Mouse (Mus musculus) midbrain, embryonic 13.5 days (tissue): ENCODE results near the gene Bsn. TPM values are rescaled to one million over a fixed set of nuclear protein-coding genes. Genes with fewer than 3 reads are reported as not detected.

ENCODE experiments used
- ATAC-seq: fragments of 200-750 bp; cut with Nextera tagmentation; 2 replicates; pipeline ENCODE4 v1.8.0; 2017; ENCODE audit warnings: mild to moderate bottlenecking, moderate TSS enrichment, moderate library complexity
- H3K27ac ChIP-seq: fragments of 300-500 bp; sonication (generic); 2 replicates; pipeline ENCODE4 v1.5.1; 2015; ENCODE audit warnings: inconsistent platforms, mild to moderate bottlenecking, moderate library complexity
- H3K27me3 ChIP-seq: fragments of 300-500 bp; sonication (generic); 2 replicates; pipeline ENCODE4 v1.6.1; 2015; ENCODE audit warnings: mild to moderate bottlenecking, inconsistent platforms
- H3K36me3 ChIP-seq: fragments of 300-500 bp; sonication (generic); 2 replicates; pipeline ENCODE4 v1.6.1; 2015; ENCODE audit warnings: mild to moderate bottlenecking, inconsistent platforms
- H3K4me1 ChIP-seq: fragments of 300-500 bp; sonication (generic); replicated peaks from 2 replicates; pipeline ENCODE4 v1.6.1; 2015; ENCODE audit warnings: inconsistent platforms
- H3K4me2 ChIP-seq: fragments of 300-500 bp; sonication (generic); replicated peaks from 2 replicates; pipeline ENCODE4 v1.6.1; 2015; ENCODE audit warnings: moderate library complexity, mild to moderate bottlenecking, inconsistent platforms
- H3K4me3 ChIP-seq: fragments of 300-500 bp; sonication (generic); replicated peaks from 2 replicates; pipeline ENCODE4 v1.5.1; 2015; ENCODE audit warnings: mild to moderate bottlenecking, inconsistent platforms
- H3K9ac ChIP-seq: fragments of 300-500 bp; sonication (generic); replicated peaks from 2 replicates; pipeline ENCODE4 v1.6.1; 2015; ENCODE audit warnings: mild to moderate bottlenecking, inconsistent platforms
- H3K9me3 ChIP-seq: fragments of 300-500 bp; sonication (generic); 2 replicates; pipeline ENCODE4 v1.6.1; 2016; ENCODE audit warnings: mild to moderate bottlenecking, inconsistent platforms
- WGBS: fragments of 180-500 bp; shearing (Covaris S2); methylation state at CpG from one replicate; pipeline ENCODE4 v1.1.7; 2015; 5-methylcytosine and 5-hydroxymethylcytosine counted together
- polyA plus RNA-seq: library from polyadenylated mRNA; unstranded; fragments of >200 nt; fragmentation: Nextera tagmentation; extraction: Ambion mirVana; gene quantifications from 2 replicates; pipeline ENCODE4 v1.2.1, GENCODE M21; 2015

Bsn gene
- polyA plus RNA-seq, 1 experiment from 2014 or later, result 8.0 TPM

DNA sequence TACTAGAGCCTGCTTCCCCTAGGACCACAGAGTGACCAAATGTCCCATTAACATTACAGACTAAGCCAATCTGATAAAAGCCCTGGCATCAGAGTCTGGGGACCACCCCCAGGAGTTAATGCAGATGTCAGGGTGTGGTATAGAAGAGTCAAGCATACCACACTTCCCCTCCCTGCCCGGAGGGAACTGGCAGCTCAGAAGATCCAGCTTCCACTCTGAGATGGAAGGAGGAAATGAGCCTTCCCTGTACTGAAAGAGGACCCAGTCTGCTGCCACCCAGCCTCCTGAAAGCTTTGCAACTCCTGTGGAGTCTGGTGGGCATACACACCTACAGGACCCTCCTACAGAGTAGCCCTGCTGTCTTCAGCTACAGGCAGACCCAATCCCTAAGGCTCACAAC lies 135.1 kb downstream of the Bsn start:
- 82% methylated on average over 1 of the region's 1 CpGs for whole genome bisulfite sequencing
- Histone ChIP-seq H3K4me1 (peaks cover 16% of the 10 kb centered on the region), H3K4me2 (no peak overlapping the region), H3K9me3 (no peaks in the 10 kb centered on the region), H3K4me3 (no peak overlapping the region), H3K27ac (no peak overlapping the region), H3K36me3 (peaks cover 84% of the 10 kb centered on the region), H3K27me3 (no peaks in the 10 kb centered on the region), H3K9ac (no peak overlapping the region)
- ATAC-seq, result no peak

GRCm38 (mm10) chr9:108054331-108055040 lies 135.7 kb downstream of the Bsn start:
- no peak for ATAC-seq
- peaks cover 78% of the 10 kb centered on the region for H3K36me3 ChIP-seq
- 91% methylated on average over 22 of the region's 22 CpGs for WGBS

DNA sequence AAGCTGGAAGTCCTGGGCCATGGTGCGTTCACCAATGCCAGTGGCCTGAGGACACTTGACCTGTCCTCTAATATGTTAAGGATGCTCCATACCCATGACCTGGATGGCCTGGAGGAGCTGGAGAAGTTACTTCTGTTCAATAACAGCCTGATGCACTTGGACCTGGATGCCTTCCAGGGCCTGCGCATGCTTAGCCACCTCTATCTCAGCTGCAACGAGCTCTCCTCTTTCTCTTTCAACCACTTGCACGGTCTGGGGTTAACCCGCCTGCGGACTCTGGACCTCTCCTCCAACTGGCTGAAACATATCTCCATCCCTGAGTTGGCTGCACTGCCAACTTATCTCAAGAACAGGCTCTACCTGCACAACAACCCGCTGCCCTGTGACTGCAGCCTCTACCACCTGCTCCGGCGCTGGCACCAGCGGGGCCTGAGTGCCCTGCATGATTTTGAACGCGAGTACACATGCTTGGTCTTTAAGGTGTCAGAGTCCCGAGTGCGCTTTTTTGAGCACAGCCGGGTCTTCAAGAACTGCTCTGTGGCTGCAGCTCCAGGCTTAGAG lies 136.4 kb downstream of the Bsn start:
- peaks cover 70% of the 10 kb centered on the region for H3K36me3 ChIP-seq
- no peaks in the 10 kb centered on the region for H3K27me3 ChIP-seq
- no peaks in the 10 kb centered on the region for H3K9me3 ChIP-seq
- no peak overlapping the region for H3K4me2 ChIP-seq
- peaks cover 23% of the 10 kb centered on the region for H3K4me1 ChIP-seq
- 92% methylated on average over 15 of the region's 15 CpGs for WGBS
- no peak for ATAC-seq
- H3K27ac ChIP-seq, result no peak overlapping the region
- H3K4me3 ChIP-seq, result no peak overlapping the region
- no peak overlapping the region for H3K9ac ChIP-seq

More at GRCm38 (mm10) chr9:108054331-108055040, 135.7 kb downstream of the Bsn start:
- Histone ChIP-seq H3K4me1 (peaks cover 22% of the 10 kb centered on the region), H3K4me2 (no peak overlapping the region), H3K9ac (no peak overlapping the region), H3K4me3 (no peak overlapping the region), H3K9me3 (no peaks in the 10 kb centered on the region), H3K27me3 (no peaks in the 10 kb centered on the region), H3K27ac (no peak overlapping the region)

GRCm38 (mm10) chr9:108052885-108053664 lies 137.1 kb downstream of the Bsn start, which contains the start of gene Amigo3:
Gene Amigo3 (plus strand): TSS chr9:108053159.
- H3K4me3 ChIP-seq, result 0 out of 2 replicates have a peak within 1 kb of the TSS, but pooled peaks have one; percentile 2
- H3K9me3 ChIP-seq, result no peaks in the 10 kb centered on the region
- H3K4me2 ChIP-seq, result peak within 1 kb of the TSS; percentile 28
- ATAC-seq, result peak; percentile 15
- H3K27ac ChIP-seq, result no peak within 1 kb of the TSS
- no peaks in the 10 kb centered on the region for H3K27me3 ChIP-seq
- H3K9ac ChIP-seq, result no peak within 1 kb of the TSS
- 61% methylated on average over 20 of the region's 20 CpGs for WGBS
- peaks cover 64% of the 10 kb centered on the region for H3K36me3 ChIP-seq
- peaks cover 29% of the 10 kb centered on the region for H3K4me1 ChIP-seq

DNA sequence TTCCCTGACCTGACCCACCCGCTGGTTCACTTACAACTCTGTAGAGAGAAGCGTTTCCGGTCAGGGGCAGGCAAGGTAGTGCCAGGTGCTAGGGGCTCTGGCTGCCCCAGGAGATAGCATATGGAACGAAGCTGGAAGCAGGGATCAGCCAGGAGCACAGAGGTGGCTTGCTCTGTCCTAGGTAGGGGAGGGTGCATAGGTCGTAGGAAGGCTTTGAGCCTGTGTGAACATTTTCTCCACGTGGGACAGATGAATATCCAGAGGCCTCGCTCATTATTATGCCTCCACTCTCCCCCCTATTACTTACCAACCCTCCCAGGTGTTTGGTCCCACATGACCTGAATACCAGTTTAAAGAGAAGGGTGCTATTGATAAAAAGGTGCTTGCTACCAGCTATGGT lies 137.8 kb downstream of the Bsn start:
- Histone ChIP-seq H3K27me3 (no peaks in the 10 kb centered on the region), H3K4me2 (no peak overlapping the region), H3K36me3 (peaks cover 63% of the 10 kb centered on the region), H3K4me1 (peaks cover 35% of the 10 kb centered on the region), H3K4me3 (no peak overlapping the region), H3K27ac (no peak overlapping the region), H3K9me3 (no peaks in the 10 kb centered on the region), H3K9ac (no peak overlapping the region)
- ATAC-seq, result no peak
- 77% methylated on average over 7 of the region's 7 CpGs for WGBS

DNA sequence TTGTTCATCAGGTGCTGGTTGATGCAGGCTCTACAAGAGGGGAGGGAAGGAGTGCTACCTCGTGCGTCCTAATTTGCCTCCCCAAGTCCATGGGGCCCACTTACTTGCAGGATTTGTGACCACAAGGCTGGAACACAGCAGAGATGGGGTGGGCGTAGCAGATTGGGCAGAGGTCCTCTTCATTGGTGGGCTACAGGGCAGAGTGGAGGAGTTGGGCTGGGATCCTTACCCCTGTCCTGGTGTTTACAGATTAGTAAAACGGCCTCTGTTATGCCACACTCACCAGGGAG lies 138.3 kb downstream of the Bsn start:
- H3K27me3 ChIP-seq, result no peaks in the 10 kb centered on the region
- no peak overlapping the region for H3K9ac ChIP-seq
- WGBS, result 90% methylated on average over 4 of the region's 4 CpGs
- no peaks in the 10 kb centered on the region for H3K9me3 ChIP-seq
- no peak overlapping the region for H3K4me2 ChIP-seq
- no peak for ATAC-seq
- no peak overlapping the region for H3K4me3 ChIP-seq
- no peak overlapping the region for H3K27ac ChIP-seq
- peaks cover 35% of the 10 kb centered on the region for H3K4me1 ChIP-seq
- peaks cover 63% of the 10 kb centered on the region for H3K36me3 ChIP-seq

- no peak overlapping the region for H3K4me3 ChIP-seq
- no peaks in the 10 kb centered on the region for H3K9me3 ChIP-seq
- 95% methylated on average over 15 of the region's 15 CpGs for WGBS
- peaks cover 35% of the 10 kb centered on the region for H3K4me1 ChIP-seq
- no peak overlapping the region for H3K4me2 ChIP-seq
- peaks cover 63% of the 10 kb centered on the region for H3K36me3 ChIP-seq
- no peak for ATAC-seq
- H3K27ac ChIP-seq, result no peak overlapping the region
- no peaks in the 10 kb centered on the region for H3K27me3 ChIP-seq
- H3K9ac ChIP-seq, result no peak overlapping the region
Observed at GRCm38 (mm10) chr9:108051184-108051930, 138.8 kb downstream of the Bsn start.

GRCm38 (mm10) chr9:108049561-108050251 lies 140.5 kb downstream of the Bsn start:
- Histone ChIP-seq H3K4me2 (peak overlapping the region; percentile 80), H3K4me3 (peak overlapping the region; percentile 72), H3K4me1 (peaks cover 35% of the 10 kb centered on the region), H3K9me3 (no peaks in the 10 kb centered on the region), H3K36me3 (peaks cover 62% of the 10 kb centered on the region), H3K27ac (peak overlapping the region; percentile 74), H3K27me3 (no peaks in the 10 kb centered on the region), H3K9ac (peak overlapping the region; percentile 75)
- 43% methylated on average over 15 of the region's 15 CpGs for WGBS
- ATAC-seq, result no peak; the same call in 1 of the 2 replicates

GRCm38 (mm10) chr9:108049016-108049455 lies 141.1 kb downstream of the Bsn start, which contains the start of gene Gmppb:
Gene Gmppb (plus strand): TSS chr9:108049242.
- Histone ChIP-seq H3K27me3 (no peaks in the 10 kb centered on the region), H3K9me3 (no peaks in the 10 kb centered on the region), H3K9ac (peak within 1 kb of the TSS; percentile 75), H3K4me1 (peaks cover 35% of the 10 kb centered on the region), H3K27ac (peak within 1 kb of the TSS; percentile 74), H3K4me3 (peak within 1 kb of the TSS; percentile 72), H3K4me2 (peak within 1 kb of the TSS; percentile 80), H3K36me3 (peaks cover 58% of the 10 kb centered on the region)
- under 1% methylated on average over 39 of the region's 39 CpGs for WGBS
- peak; percentile 96 for ATAC-seq

DNA sequence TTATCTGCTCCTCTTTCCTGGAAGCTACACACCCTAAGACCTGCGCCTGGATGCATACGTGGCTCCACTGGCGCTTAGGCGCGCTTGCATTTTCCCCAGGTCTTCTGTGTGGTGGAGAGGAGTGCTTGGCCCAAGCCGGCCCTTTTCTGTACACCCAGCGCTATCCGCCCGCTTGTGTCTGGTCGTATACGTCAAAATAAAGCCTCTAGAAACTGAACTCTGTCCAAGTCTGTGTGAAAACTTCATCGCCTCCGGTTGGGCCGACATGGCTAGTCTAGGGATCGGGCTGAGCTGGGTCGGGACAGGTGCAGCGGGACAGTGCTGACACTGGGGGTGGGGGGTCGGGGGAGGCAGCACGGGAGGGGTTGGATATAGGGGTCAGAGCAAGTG lies 141.6 kb downstream of the Bsn start:
- 1% methylated on average over 19 of the region's 19 CpGs for WGBS
- peak; percentile 59 for ATAC-seq
- peak overlapping the region; percentile 80 for H3K4me2 ChIP-seq
- peaks cover 34% of the 10 kb centered on the region for H3K4me1 ChIP-seq
- H3K9me3 ChIP-seq, result no peaks in the 10 kb centered on the region
- H3K36me3 ChIP-seq, result peaks cover 55% of the 10 kb centered on the region
- H3K4me3 ChIP-seq, result peak overlapping the region; percentile 72
- peak overlapping the region; percentile 74 for H3K27ac ChIP-seq
- peak overlapping the region; percentile 75 for H3K9ac ChIP-seq
- no peaks in the 10 kb centered on the region for H3K27me3 ChIP-seq
